Mouse (Mus musculus): ENCODE results near the gene Aggf1. TPM values are rescaled to one million over a fixed set of nuclear protein-coding genes. Genes with fewer than 3 reads are reported as not detected.

Aggf1 gene
- polyA plus RNA-seq, 2 experiments, result 24.4 to 32.9 TPM

GRCm38 (mm10) chr13:95347018-95347696 is 28.0 kb downstream of the Aggf1 start:
- H3K4me3 ChIP-seq (replicated peaks; ENCODE audit: low read length), result no peak overlapping the region
- 32% methylated on average over 8 of the region's 8 CpGs for WGBS
- TF ChIP-seq POLR2A (IDR thresholded peaks at IDR 0.05; ENCODE audit: borderline replicate concordance, extremely low read depth, insufficient read depth, insufficient read length), result no peak

DNA sequence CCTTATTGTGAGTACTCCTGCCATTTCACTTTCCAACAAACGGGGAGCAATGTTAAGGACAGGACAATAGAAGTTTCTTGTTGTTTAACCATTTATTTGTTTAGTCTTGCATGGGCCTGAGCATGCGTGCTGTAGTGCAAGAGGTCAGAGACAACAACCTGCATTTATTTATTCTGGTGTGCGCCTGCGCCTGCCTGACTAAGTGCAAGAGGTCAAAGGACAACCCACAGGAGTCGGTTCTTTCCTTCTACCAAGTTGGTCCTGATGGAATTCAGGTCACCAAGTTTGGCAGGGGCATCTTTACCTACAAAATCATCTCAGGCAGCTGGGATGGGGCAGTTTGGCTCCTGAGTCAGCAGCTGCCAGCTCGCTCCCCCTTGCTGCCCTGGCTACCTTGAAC is 29.3 kb downstream of the Aggf1 start:
- Histone ChIP-seq H3K9me3 (ENCODE audit: control insufficient read depth, low read length) (no peaks in the 10 kb centered on the region), H3K27me3 (ENCODE audit: control insufficient read depth, insufficient read depth, low read length) (no peaks in the 10 kb centered on the region), H3K4me2 (replicated peaks; ENCODE audit: low read depth, low read length, severe bottlenecking) (no peak overlapping the region), H3K4me3 (replicated peaks; ENCODE audit: low read length) (no peak overlapping the region), H3K36me3 (ENCODE audit: control insufficient read depth, insufficient read depth, low read length) (peaks cover 27% of the 10 kb centered on the region), H3K4me1 (ENCODE audit: control insufficient read depth, insufficient read depth, low read length) (no peaks in the 10 kb centered on the region), H3K27ac (replicated peaks; ENCODE audit: low read depth, low read length) (no peak overlapping the region), H3K9ac (ENCODE audit: low read depth, low read length, severe bottlenecking) (no peak overlapping the region)
- ATAC-seq (ENCODE audit: low FRiP score, low read depth) (no peak), DNase-seq (ENCODE audit: low spot score) (no peak)
- 83% methylated on average over 6 of the region's 6 CpGs for WGBS
- TF ChIP-seq POLR2A (IDR thresholded peaks at IDR 0.05; ENCODE audit: borderline replicate concordance, extremely low read depth, insufficient read depth, insufficient read length), result no peak

More at GRCm38 (mm10) chr13:95347018-95347696, 28.0 kb downstream of the Aggf1 start:
- peak; percentile 29; the same call in 1 of the 2 replicates for ATAC-seq (ENCODE audit: low FRiP score, low read depth)
- Histone ChIP-seq H3K4me1 (ENCODE audit: control insufficient read depth, insufficient read depth, low read length) (no peaks in the 10 kb centered on the region), H3K9ac (ENCODE audit: low read depth, low read length, severe bottlenecking) (no peak overlapping the region), H3K27me3 (ENCODE audit: control insufficient read depth, insufficient read depth, low read length) (no peaks in the 10 kb centered on the region), H3K4me2 (replicated peaks; ENCODE audit: low read depth, low read length, severe bottlenecking) (no peak overlapping the region), H3K27ac (replicated peaks; ENCODE audit: low read depth, low read length) (no peak overlapping the region), H3K9me3 (ENCODE audit: control insufficient read depth, low read length) (no peaks in the 10 kb centered on the region), H3K36me3 (ENCODE audit: control insufficient read depth, insufficient read depth, low read length) (peaks cover 34% of the 10 kb centered on the region)
- DNase-seq (ENCODE audit: low spot score), result peak; percentile 87

- Histone ChIP-seq H3K4me1 (ENCODE audit: control insufficient read depth, insufficient read depth, low read length) (no peaks in the 10 kb centered on the region), H3K9me3 (ENCODE audit: control insufficient read depth, low read length) (no peaks in the 10 kb centered on the region), H3K27ac (replicated peaks; ENCODE audit: low read depth, low read length) (no peak overlapping the region), H3K4me2 (replicated peaks; ENCODE audit: low read depth, low read length, severe bottlenecking) (no peak overlapping the region), H3K36me3 (ENCODE audit: control insufficient read depth, insufficient read depth, low read length) (peaks cover 32% of the 10 kb centered on the region), H3K27me3 (ENCODE audit: control insufficient read depth, insufficient read depth, low read length) (no peaks in the 10 kb centered on the region), H3K4me3 (replicated peaks; ENCODE audit: low read length) (no peak overlapping the region), H3K9ac (ENCODE audit: low read depth, low read length, severe bottlenecking) (no peak overlapping the region)
- DNase-seq (ENCODE audit: low spot score), result no peak
- no peak for ATAC-seq (ENCODE audit: low FRiP score, low read depth)
- WGBS, result 84% methylated on average over 8 of the region's 8 CpGs
- no peak for TF ChIP-seq POLR2A (IDR thresholded peaks at IDR 0.05; ENCODE audit: borderline replicate concordance, extremely low read depth, insufficient read depth, insufficient read length)
These were observed 31.7 kb downstream of the Aggf1 start for GRCm38 (mm10) chr13:95343470-95343869.

DNA sequence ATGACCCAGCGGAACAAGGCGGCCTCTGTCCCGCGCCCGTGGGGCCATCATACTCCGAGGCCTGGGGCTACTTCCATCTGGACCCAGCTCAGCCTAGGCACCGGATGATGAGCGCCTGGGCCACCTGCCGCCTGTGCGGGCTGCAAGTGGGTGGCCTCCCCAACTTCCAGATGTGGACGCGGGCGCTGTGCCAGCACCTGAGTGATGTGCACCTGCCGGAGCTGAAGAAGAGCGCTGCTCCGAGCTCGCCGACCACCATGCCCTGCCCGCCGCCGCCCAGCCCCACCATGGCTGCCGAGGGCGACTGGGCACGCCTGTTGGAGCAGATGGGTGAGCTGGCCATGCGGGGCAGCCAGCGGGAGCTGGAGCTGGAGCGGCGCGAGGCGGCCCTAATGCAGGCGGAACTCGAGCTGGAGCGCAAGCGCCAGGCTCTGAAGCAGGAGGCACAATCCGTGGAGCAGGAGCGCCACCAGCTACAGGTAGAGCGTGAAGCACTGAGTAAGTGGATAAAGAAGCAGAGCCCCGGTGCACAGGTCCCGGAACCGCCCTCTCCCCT is 39.0 kb downstream of the Aggf1 start:
- H3K27me3 ChIP-seq (ENCODE audit: control insufficient read depth, insufficient read depth, low read length), result no peaks in the 10 kb centered on the region
- H3K36me3 ChIP-seq (ENCODE audit: control insufficient read depth, insufficient read depth, low read length), result peaks cover 46% of the 10 kb centered on the region
- H3K27ac ChIP-seq (replicated peaks; ENCODE audit: low read depth, low read length), result no peak overlapping the region
- H3K4me2 ChIP-seq (replicated peaks; ENCODE audit: low read depth, low read length, severe bottlenecking), result no peak overlapping the region
- H3K9me3 ChIP-seq (ENCODE audit: control insufficient read depth, low read length), result no peaks in the 10 kb centered on the region
- H3K9ac ChIP-seq (ENCODE audit: low read depth, low read length, severe bottlenecking), result no peak overlapping the region
- H3K4me1 ChIP-seq (ENCODE audit: control insufficient read depth, insufficient read depth, low read length), result no peaks in the 10 kb centered on the region; the same call in 1 of the 2 replicates
- WGBS, result 77% methylated on average over 38 of the region's 40 CpGs
- DNase-seq (ENCODE audit: low spot score), result no peak
- ATAC-seq (ENCODE audit: low FRiP score, low read depth), result no peak; the same call in 1 of the 2 replicates
- TF ChIP-seq POLR2A (IDR thresholded peaks at IDR 0.05; ENCODE audit: borderline replicate concordance, extremely low read depth, insufficient read depth, insufficient read length), result no peak
- H3K4me3 ChIP-seq (replicated peaks; ENCODE audit: low read length), result no peak overlapping the region

- no peak for TF ChIP-seq POLR2A (IDR thresholded peaks at IDR 0.05; ENCODE audit: borderline replicate concordance, extremely low read depth, insufficient read depth, insufficient read length)
- Histone ChIP-seq H3K4me3 (replicated peaks; ENCODE audit: low read length) (no peak overlapping the region), H3K36me3 (ENCODE audit: control insufficient read depth, insufficient read depth, low read length) (peaks cover 22% of the 10 kb centered on the region), H3K4me1 (ENCODE audit: control insufficient read depth, insufficient read depth, low read length) (peaks cover 16% of the 10 kb centered on the region), H3K27me3 (ENCODE audit: control insufficient read depth, insufficient read depth, low read length) (no peaks in the 10 kb centered on the region), H3K9ac (ENCODE audit: low read depth, low read length, severe bottlenecking) (no peak overlapping the region), H3K27ac (replicated peaks; ENCODE audit: low read depth, low read length) (peak overlapping the region; percentile 43; the same call in 1 of the 2 replicates), H3K9me3 (ENCODE audit: control insufficient read depth, low read length) (no peaks in the 10 kb centered on the region), H3K4me2 (replicated peaks; ENCODE audit: low read depth, low read length, severe bottlenecking) (no peak overlapping the region)
- DNase-seq (ENCODE audit: low spot score) (no peak), ATAC-seq (ENCODE audit: low FRiP score, low read depth) (no peak)
- WGBS, result 79% methylated on average over 11 of the region's 11 CpGs
These were observed 42.9 kb downstream of the Aggf1 start for GRCm38 (mm10) chr13:95332086-95332899.
